Mouse (Mus musculus): ENCODE measurements at regions not wholly inside any gene's neighbourhood (a gene's known extent, or its start where the extent isn't known, plus 50 kb on each side); places are given as distances from the start of the nearest gene placed in this dataset.

- Histone ChIP-seq H3K27ac (ENCODE audit: low read length) (no peak overlapping the region), H3K27me3 (ENCODE audit: insufficient read depth, low read length) (no peaks in the 10 kb centered on the region), H3K4me1 (ENCODE audit: insufficient read depth, low read length) (no peaks in the 10 kb centered on the region), H3K36me3 (ENCODE audit: insufficient read depth, low read length) (no peaks in the 10 kb centered on the region), H3K9me3 (ENCODE audit: low read length) (no peaks in the 10 kb centered on the region), H3K9ac (replicated peaks; ENCODE audit: low read length) (no peak overlapping the region), H3K4me2 (replicated peaks; ENCODE audit: low read depth, low read length) (no peak overlapping the region), H3K4me3 (ENCODE audit: low read length) (no peak overlapping the region)
- no peak for ATAC-seq (ENCODE audit: low FRiP score, low TSS enrichment)
- WGBS = 83% methylated on average over 6 of the region's 6 CpGs
Observed at GRCm38 (mm10) chr1:41186991-41187390, 381.6 kb downstream of the Tmem182 start.

- no peaks in the 10 kb centered on the region for H3K27me3 ChIP-seq (ENCODE audit: insufficient read depth, low read length)
- H3K9me3 ChIP-seq (ENCODE audit: low read length) = no peaks in the 10 kb centered on the region
- no peaks in the 10 kb centered on the region for H3K36me3 ChIP-seq (ENCODE audit: insufficient read depth, low read length)
- no peak overlapping the region for H3K4me3 ChIP-seq (ENCODE audit: low read length)
- no peak for ATAC-seq (ENCODE audit: low FRiP score, low TSS enrichment)
- 74% methylated on average over 2 of the region's 2 CpGs for WGBS
- H3K9ac ChIP-seq (replicated peaks; ENCODE audit: low read length) = no peak overlapping the region
- H3K27ac ChIP-seq (ENCODE audit: low read length) = no peak overlapping the region
- no peak overlapping the region for H3K4me2 ChIP-seq (replicated peaks; ENCODE audit: low read depth, low read length)
- H3K4me1 ChIP-seq (ENCODE audit: insufficient read depth, low read length) = no peaks in the 10 kb centered on the region
Observed at GRCm38 (mm10) chr1:41212876-41213275, 407.5 kb downstream of the Tmem182 start.

- Histone ChIP-seq H3K27ac (ENCODE audit: low read length) (no peak overlapping the region), H3K4me2 (replicated peaks; ENCODE audit: low read depth, low read length) (no peak overlapping the region), H3K27me3 (ENCODE audit: insufficient read depth, low read length) (no peaks in the 10 kb centered on the region), H3K4me3 (ENCODE audit: low read length) (no peak overlapping the region), H3K9ac (replicated peaks; ENCODE audit: low read length) (no peak overlapping the region), H3K4me1 (ENCODE audit: insufficient read depth, low read length) (no peaks in the 10 kb centered on the region), H3K36me3 (ENCODE audit: insufficient read depth, low read length) (no peaks in the 10 kb centered on the region), H3K9me3 (ENCODE audit: low read length) (no peaks in the 10 kb centered on the region)
- 93% methylated on average over 1 of the region's 1 CpGs for WGBS
- no peak for ATAC-seq (ENCODE audit: low FRiP score, low TSS enrichment)
Observed at GRCm38 (mm10) chr1:41225851-41226250, 420.4 kb downstream of the Tmem182 start.

- ATAC-seq (ENCODE audit: low FRiP score, low TSS enrichment) = no peak
- Histone ChIP-seq H3K4me2 (replicated peaks; ENCODE audit: low read depth, low read length) (no peak overlapping the region), H3K27me3 (ENCODE audit: insufficient read depth, low read length) (no peaks in the 10 kb centered on the region), H3K9ac (replicated peaks; ENCODE audit: low read length) (no peak overlapping the region), H3K9me3 (ENCODE audit: low read length) (no peaks in the 10 kb centered on the region), H3K27ac (ENCODE audit: low read length) (no peak overlapping the region), H3K36me3 (ENCODE audit: insufficient read depth, low read length) (no peaks in the 10 kb centered on the region), H3K4me1 (ENCODE audit: insufficient read depth, low read length) (no peaks in the 10 kb centered on the region), H3K4me3 (ENCODE audit: low read length) (no peak overlapping the region)
- 87% methylated on average over 7 of the region's 7 CpGs for WGBS
Observed at GRCm38 (mm10) chr1:41235335-41235734, 429.9 kb downstream of the Tmem182 start.

- Histone ChIP-seq H3K27ac (ENCODE audit: low read length) (no peak overlapping the region), H3K9ac (replicated peaks; ENCODE audit: low read length) (no peak overlapping the region), H3K4me3 (ENCODE audit: low read length) (no peak overlapping the region), H3K27me3 (ENCODE audit: insufficient read depth, low read length) (no peaks in the 10 kb centered on the region), H3K4me1 (ENCODE audit: insufficient read depth, low read length) (no peaks in the 10 kb centered on the region), H3K4me2 (replicated peaks; ENCODE audit: low read depth, low read length) (no peak overlapping the region), H3K36me3 (ENCODE audit: insufficient read depth, low read length) (no peaks in the 10 kb centered on the region), H3K9me3 (ENCODE audit: low read length) (no peaks in the 10 kb centered on the region)
- WGBS = 80% methylated on average over 6 of the region's 6 CpGs
- ATAC-seq (ENCODE audit: low FRiP score, low TSS enrichment) = no peak
Observed at GRCm38 (mm10) chr1:41243000-41243399, 437.6 kb downstream of the Tmem182 start.

GRCm38 (mm10) chr1:41244627-41245026 is 439.2 kb downstream of the Tmem182 start:
- Histone ChIP-seq H3K36me3 (ENCODE audit: insufficient read depth, low read length) (no peaks in the 10 kb centered on the region), H3K9ac (replicated peaks; ENCODE audit: low read length) (no peak overlapping the region), H3K9me3 (ENCODE audit: low read length) (no peaks in the 10 kb centered on the region), H3K27ac (ENCODE audit: low read length) (no peak overlapping the region), H3K4me1 (ENCODE audit: insufficient read depth, low read length) (no peaks in the 10 kb centered on the region), H3K4me3 (ENCODE audit: low read length) (no peak overlapping the region), H3K4me2 (replicated peaks; ENCODE audit: low read depth, low read length) (no peak overlapping the region), H3K27me3 (ENCODE audit: insufficient read depth, low read length) (no peaks in the 10 kb centered on the region)
- ATAC-seq (ENCODE audit: low FRiP score, low TSS enrichment) = no peak
- WGBS = 94% methylated on average over 12 of the region's 12 CpGs

- no peak for ATAC-seq (ENCODE audit: low FRiP score, low TSS enrichment)
- 43% methylated on average over 10 of the region's 10 CpGs for WGBS
- H3K27ac ChIP-seq (ENCODE audit: low read length) = no peak overlapping the region
- no peak overlapping the region for H3K4me3 ChIP-seq (ENCODE audit: low read length)
- H3K36me3 ChIP-seq (ENCODE audit: insufficient read depth, low read length) = no peaks in the 10 kb centered on the region
- no peak overlapping the region for H3K9ac ChIP-seq (replicated peaks; ENCODE audit: low read length)
- H3K4me2 ChIP-seq (replicated peaks; ENCODE audit: low read depth, low read length) = no peak overlapping the region
- no peaks in the 10 kb centered on the region for H3K9me3 ChIP-seq (ENCODE audit: low read length)
- H3K4me1 ChIP-seq (ENCODE audit: insufficient read depth, low read length) = no peaks in the 10 kb centered on the region
- no peaks in the 10 kb centered on the region for H3K27me3 ChIP-seq (ENCODE audit: insufficient read depth, low read length)
Observed at GRCm38 (mm10) chr1:41264214-41264613, 458.8 kb downstream of the Tmem182 start.

- 24% methylated on average over 4 of the region's 4 CpGs for WGBS
- no peak overlapping the region for H3K27ac ChIP-seq (ENCODE audit: low read length)
- no peaks in the 10 kb centered on the region for H3K36me3 ChIP-seq (ENCODE audit: insufficient read depth, low read length)
- H3K4me3 ChIP-seq (ENCODE audit: low read length) = no peak overlapping the region
- peaks cover 6% of the 10 kb centered on the region; the same call in 1 of the 2 replicates for H3K4me1 ChIP-seq (ENCODE audit: insufficient read depth, low read length)
- no peaks in the 10 kb centered on the region; the same call in 1 of the 2 replicates for H3K27me3 ChIP-seq (ENCODE audit: insufficient read depth, low read length)
- ATAC-seq (ENCODE audit: low FRiP score, low TSS enrichment) = no peak; the same call in 1 of the 2 replicates
- H3K4me2 ChIP-seq (replicated peaks; ENCODE audit: low read depth, low read length) = no peak overlapping the region
- no peaks in the 10 kb centered on the region for H3K9me3 ChIP-seq (ENCODE audit: low read length)
- no peak overlapping the region for H3K9ac ChIP-seq (replicated peaks; ENCODE audit: low read length)
Observed at GRCm38 (mm10) chr1:41271111-41271730, 465.8 kb downstream of the Tmem182 start.

- Histone ChIP-seq H3K36me3 (ENCODE audit: insufficient read depth, low read length) (no peaks in the 10 kb centered on the region), H3K4me3 (ENCODE audit: low read length) (peak overlapping the region; percentile 24), H3K4me1 (ENCODE audit: insufficient read depth, low read length) (peaks cover 12% of the 10 kb centered on the region; the same call in 1 of the 2 replicates), H3K27me3 (ENCODE audit: insufficient read depth, low read length) (no peaks in the 10 kb centered on the region; the same call in 1 of the 2 replicates), H3K9ac (replicated peaks; ENCODE audit: low read length) (no peak overlapping the region), H3K9me3 (ENCODE audit: low read length) (no peaks in the 10 kb centered on the region), H3K27ac (ENCODE audit: low read length) (no peak overlapping the region), H3K4me2 (replicated peaks; ENCODE audit: low read depth, low read length) (peak overlapping the region; percentile 39)
- 18% methylated on average over 10 of the region's 10 CpGs for WGBS
- no peak for ATAC-seq (ENCODE audit: low FRiP score, low TSS enrichment)
Observed at GRCm38 (mm10) chr1:41274573-41275270, 469.3 kb downstream of the Tmem182 start.

GRCm38 (mm10) chr1:41275271-41275624 is 469.8 kb downstream of the Tmem182 start:
- H3K36me3 ChIP-seq (ENCODE audit: insufficient read depth, low read length) = no peaks in the 10 kb centered on the region
- H3K9ac ChIP-seq (replicated peaks; ENCODE audit: low read length) = 0 out of 2 replicates have a peak overlapping the region, but pooled peaks have one; percentile 22
- WGBS = 4% methylated on average over 8 of the region's 8 CpGs
- H3K9me3 ChIP-seq (ENCODE audit: low read length) = 0 out of 2 replicates have a peak, but pooled peaks cover 1% of the 10 kb centered on the region
- peak overlapping the region; percentile 39 for H3K4me2 ChIP-seq (replicated peaks; ENCODE audit: low read depth, low read length)
- no peak overlapping the region for H3K27ac ChIP-seq (ENCODE audit: low read length)
- H3K4me1 ChIP-seq (ENCODE audit: insufficient read depth, low read length) = peaks cover 12% of the 10 kb centered on the region; the same call in 1 of the 2 replicates
- no peaks in the 10 kb centered on the region; the same call in 1 of the 2 replicates for H3K27me3 ChIP-seq (ENCODE audit: insufficient read depth, low read length)
- ATAC-seq (ENCODE audit: low FRiP score, low TSS enrichment) = no peak
- peak overlapping the region; percentile 24; the same call in 1 of the 2 replicates for H3K4me3 ChIP-seq (ENCODE audit: low read length)
